Mouse (Mus musculus) small intestine, adult 2 months (tissue): Measurements from ENCODE around the gene Lsm4. TPM values are rescaled to one million over a fixed set of nuclear protein-coding genes. Genes with fewer than 3 reads are reported as not detected.

ENCODE experiments used
- H3K27ac ChIP-seq: fragments of 200-500 bp; 2 replicates; pipeline ENCODE4 v1.5.1; 2012; ENCODE audit warnings: low read depth, low read length, control low read depth, inconsistent platforms; ENCODE audit not compliant: insufficient read depth
- H3K27me3 ChIP-seq: fragments of 200-500 bp; 2 replicates; pipeline ENCODE4 v1.6.1; 2012; ENCODE audit warnings: mild to moderate bottlenecking, moderate library complexity, low read length, inconsistent platforms; ENCODE audit not compliant: control insufficient read depth, insufficient read depth
- H3K36me3 ChIP-seq: fragments of 200-500 bp; 2 replicates; pipeline ENCODE4 v1.6.1; 2012; ENCODE audit warnings: mild to moderate bottlenecking, low read length, control low read depth, inconsistent platforms; ENCODE audit not compliant: control insufficient read depth, insufficient read depth
- H3K4me1 ChIP-seq: fragments of 200-500 bp; 2 replicates; pipeline ENCODE4 v1.6.1; 2012; ENCODE audit warnings: low read length, inconsistent platforms, mixed read lengths; ENCODE audit not compliant: control insufficient read depth, insufficient read depth, insufficient read length
- H3K4me3 ChIP-seq: fragments of 200-500 bp; 2 replicates; pipeline ENCODE4 v1.5.1; 2012; ENCODE audit warnings: low read depth, mild to moderate bottlenecking, control low read depth, inconsistent platforms, low read length, moderate library complexity
- CTCF ChIP-seq: fragments of 200-500 bp; IDR thresholded peaks from 2 replicates; pipeline ENCODE4 v1.5.1; 2012; ENCODE audit warnings: low read depth, mild to moderate bottlenecking, control low read depth, inconsistent platforms, low read length, moderate library complexity, mixed read lengths; ENCODE audit not compliant: insufficient replicate concordance, insufficient read length; ENCODE audit errors: extremely low read depth
- POLR2A ChIP-seq: fragments of 200-500 bp; IDR thresholded peaks from 2 replicates; pipeline ENCODE4 v1.6.1; 2012; ENCODE audit warnings: low read depth, mild to moderate bottlenecking, control low read depth, inconsistent platforms, low read length, moderate library complexity
- WGBS: fragments of 180-500 bp; shearing (Covaris S2); methylation state at CpG from one replicate; pipeline ENCODE4 v1.1.7; 2018; 5-methylcytosine and 5-hydroxymethylcytosine counted together
- polyA plus RNA-seq: library from polyadenylated mRNA; depleted of rRNA; stranded (reverse); fragments of >200 nt; gene quantifications from 2 replicates; pipeline ENCODE4 v1.2.3, GENCODE M21; 2012

Lsm4 gene
- polyA plus RNA-seq, 1 experiment = 152 TPM

- TF ChIP-seq POLR2A (no peak), CTCF (no peak)
- no peaks in the 10 kb centered on the region for H3K27me3 ChIP-seq
- 0 out of 2 replicates have a peak overlapping the region, but pooled peaks have one; percentile 1 for H3K27ac ChIP-seq
- H3K36me3 ChIP-seq = peaks cover 9% of the 10 kb centered on the region
- peaks cover 17% of the 10 kb centered on the region for H3K4me1 ChIP-seq
- H3K4me3 ChIP-seq = no peak overlapping the region
- 61% methylated on average over 2 of the region's 2 CpGs for WGBS
These were observed 29.2 kb downstream of the Lsm4 start for GRCm38 (mm10) chr8:70701982-70702841.

DNA sequence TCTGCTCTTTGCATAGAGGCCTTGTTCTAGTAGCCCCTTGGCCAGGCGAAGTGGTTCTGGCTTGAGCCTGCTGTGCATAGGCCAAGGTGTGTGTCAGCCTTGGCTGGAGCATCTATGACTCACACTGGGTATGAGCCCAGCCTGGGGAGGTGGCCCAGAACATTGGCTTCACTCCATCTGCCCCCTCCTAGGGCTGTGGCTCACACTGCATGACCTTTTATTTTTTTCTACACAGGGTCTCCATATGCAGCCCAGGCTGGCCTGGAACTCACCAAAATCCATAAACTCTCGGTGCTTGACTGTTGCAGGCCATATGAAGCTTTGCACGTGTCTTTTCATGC lies 29.8 kb downstream of the Lsm4 start:
- H3K27ac ChIP-seq = 0 out of 2 replicates have a peak overlapping the region, but pooled peaks have one; percentile 1
- WGBS = 60% methylated on average over 3 of the region's 3 CpGs

GRCm38 (mm10) chr8:70703287-70703686 lies 30.2 kb downstream of the Lsm4 start, which contains the start of gene Iqcn:
Iqcn (plus strand) TSS chr8:70703457.
- Histone ChIP-seq H3K36me3 (peaks cover 9% of the 10 kb centered on the region), H3K4me1 (peaks cover 9% of the 10 kb centered on the region), H3K4me3 (no peak within 1 kb of the TSS), H3K27me3 (no peaks in the 10 kb centered on the region), H3K27ac (0 out of 2 replicates have a peak within 1 kb of the TSS, but pooled peaks have one; percentile 1)
- no peak for TF ChIP-seq POLR2A
- TF ChIP-seq CTCF = no peak
- WGBS = 92% methylated on average over 3 of the region's 3 CpGs

More for the DNA sequence above, 29.8 kb downstream of the Lsm4 start:
- TF ChIP-seq POLR2A (no peak), CTCF (no peak)
- H3K4me1 ChIP-seq = peaks cover 12% of the 10 kb centered on the region
- no peaks in the 10 kb centered on the region for H3K27me3 ChIP-seq
- peaks cover 9% of the 10 kb centered on the region for H3K36me3 ChIP-seq
- no peak overlapping the region for H3K4me3 ChIP-seq

DNA sequence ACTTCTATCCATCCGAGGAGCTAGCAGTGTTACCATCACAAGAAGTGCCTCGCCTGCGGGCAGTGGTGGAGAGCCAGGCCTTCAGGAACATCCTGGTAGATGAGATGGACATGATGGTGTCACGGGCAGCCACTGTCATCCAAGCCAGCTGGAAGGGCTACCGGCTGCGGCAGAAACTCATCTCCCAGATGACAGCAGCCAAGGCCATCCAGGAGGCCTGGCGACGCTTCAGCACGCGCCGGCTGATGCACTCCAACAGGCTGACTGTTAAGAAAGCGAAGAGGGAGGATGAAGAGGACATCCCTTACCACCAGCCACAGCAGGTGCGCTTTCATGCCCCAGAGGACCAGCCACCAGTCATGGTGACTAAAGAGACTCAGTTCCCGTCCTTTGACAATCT lies 35.2 kb downstream of the Lsm4 start:
- Histone ChIP-seq H3K4me1 (no peaks in the 10 kb centered on the region), H3K27me3 (no peaks in the 10 kb centered on the region), H3K4me3 (no peak overlapping the region), H3K36me3 (no peaks in the 10 kb centered on the region), H3K27ac (no peak overlapping the region)
- WGBS = 91% methylated on average over 14 of the region's 14 CpGs
- TF ChIP-seq CTCF (no peak), POLR2A (no peak)

GRCm38 (mm10) chr8:70709794-70710193 lies 36.7 kb downstream of the Lsm4 start:
- TF ChIP-seq CTCF = no peak
- no peak for TF ChIP-seq POLR2A
- no peak overlapping the region for H3K4me3 ChIP-seq
- no peaks in the 10 kb centered on the region for H3K4me1 ChIP-seq
- H3K27ac ChIP-seq = no peak overlapping the region
- 89% methylated on average over 9 of the region's 9 CpGs for WGBS
- no peaks in the 10 kb centered on the region for H3K36me3 ChIP-seq
- no peaks in the 10 kb centered on the region for H3K27me3 ChIP-seq

- no peak overlapping the region for H3K27ac ChIP-seq
- H3K27me3 ChIP-seq = no peaks in the 10 kb centered on the region
- H3K4me1 ChIP-seq = no peaks in the 10 kb centered on the region
- no peak for TF ChIP-seq POLR2A
- WGBS = 87% methylated on average over 1 of the region's 1 CpGs
- no peaks in the 10 kb centered on the region for H3K36me3 ChIP-seq
- H3K4me3 ChIP-seq = no peak overlapping the region
These were observed 37.2 kb downstream of the Lsm4 start for GRCm38 (mm10) chr8:70710296-70710695.

DNA sequence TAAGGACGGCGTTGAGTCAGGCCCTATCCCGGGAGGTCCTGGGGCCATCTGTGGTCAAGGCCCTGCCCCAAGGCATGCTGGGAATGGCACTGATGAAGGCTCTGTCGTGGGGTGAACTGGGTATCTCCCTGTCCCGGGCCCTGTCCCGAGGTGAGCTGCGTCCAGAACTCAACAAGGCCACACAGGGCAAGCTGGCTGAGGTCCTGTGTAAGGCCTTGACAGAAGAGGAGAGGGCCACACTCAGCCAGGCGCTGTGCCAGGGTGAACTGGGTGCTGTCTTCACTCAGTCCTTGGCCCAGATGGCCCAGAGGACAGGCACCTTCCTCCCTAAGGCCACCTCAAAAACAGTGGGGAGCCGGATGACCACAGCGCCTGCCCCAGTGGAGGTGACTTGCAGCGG lies 38.0 kb downstream of the Lsm4 start:
- TF ChIP-seq POLR2A (no peak), CTCF (no peak)
- WGBS = 85% methylated on average over 11 of the region's 11 CpGs
- H3K4me1 ChIP-seq = no peaks in the 10 kb centered on the region
- no peaks in the 10 kb centered on the region for H3K36me3 ChIP-seq
- no peak overlapping the region for H3K27ac ChIP-seq
- no peak overlapping the region for H3K4me3 ChIP-seq
- H3K27me3 ChIP-seq = no peaks in the 10 kb centered on the region

DNA sequence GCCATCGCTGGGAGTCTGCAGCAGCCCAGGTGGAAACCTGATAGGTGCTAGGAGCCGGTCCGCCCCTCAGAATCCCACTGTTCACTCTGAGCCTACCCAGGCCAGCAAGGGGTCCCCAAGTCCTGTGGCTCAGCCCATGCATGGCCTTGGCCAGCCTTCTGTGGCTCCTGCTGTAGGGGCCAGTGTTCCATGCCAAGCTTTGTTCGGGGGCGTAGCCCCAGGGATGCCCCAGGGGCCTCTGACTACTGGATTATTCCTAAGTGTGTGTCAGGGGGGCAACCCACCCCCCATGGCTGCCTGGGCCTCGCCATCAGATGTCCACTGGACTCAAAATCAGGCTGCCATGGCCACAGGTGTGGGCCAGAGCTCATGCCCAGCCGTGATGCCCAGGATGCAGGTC lies 40.9 kb downstream of the Lsm4 start:
- Histone ChIP-seq H3K4me3 (no peak overlapping the region), H3K27ac (no peak overlapping the region), H3K36me3 (no peaks in the 10 kb centered on the region), H3K4me1 (peaks cover 2% of the 10 kb centered on the region; the same call in 1 of the 2 replicates), H3K27me3 (no peaks in the 10 kb centered on the region)
- no peak for TF ChIP-seq POLR2A
- TF ChIP-seq CTCF = no peak
- 80% methylated on average over 7 of the region's 7 CpGs for WGBS
